Mouse (Mus musculus): ENCODE measurements around the gene Serpinb3a.

DNA sequence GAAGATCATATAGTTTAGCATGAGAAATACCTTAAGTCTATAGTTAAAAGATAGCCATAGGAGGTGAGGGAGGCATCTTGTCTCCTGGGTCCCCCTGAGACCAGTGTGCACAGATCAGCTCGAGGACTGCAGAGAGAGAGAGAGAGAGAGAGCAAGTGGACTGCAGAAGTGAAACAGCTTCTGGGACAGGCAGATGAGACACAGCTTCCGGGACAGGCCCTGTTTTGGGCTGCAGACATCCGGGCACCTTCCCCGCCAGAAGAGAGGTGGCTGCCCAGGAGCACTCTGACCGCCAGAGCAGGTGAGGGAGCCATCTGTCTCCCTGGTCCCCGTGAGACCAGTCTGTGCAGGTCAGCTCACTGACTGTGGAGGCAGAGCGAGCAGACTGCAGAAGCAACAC is 36.9 kb downstream of the Serpinb3a start:
- TF ChIP-seq CTCF (IDR thresholded peaks at IDR 0.05; ENCODE audit: low read depth) = no peak
- TF ChIP-seq EP300 (optimal IDR thresholded peaks at IDR 0.05) = no peak
